Mouse (Mus musculus) retina, postnatal 7 days (tissue): ENCODE results near the gene Capns1.

Experiments used
- DNase-seq: peaks from one replicate; pipeline ENCODE4 v3.0.0-alpha.2; 2012; ENCODE audit warnings: low read depth, low spot score

Capns1 gene

GRCm38 (mm10) chr7:30176474-30176873 lies 22.1 kb downstream of the Capns1 start:
- no peak for DNase-seq

- no peak for DNase-seq
These were observed 28.2 kb downstream of the Capns1 start for GRCm38 (mm10) chr7:30170283-30170951.

GRCm38 (mm10) chr7:30169583-30170282 lies 28.9 kb downstream of the Capns1 start, which contains the start of gene Zfp146:
Gene Zfp146 (minus strand): TSS chr7:30169750.
- DNase-seq, result peak; percentile 91

- no peak for DNase-seq
These were observed 29.6 kb downstream of the Capns1 start for GRCm38 (mm10) chr7:30168914-30169582.

GRCm38 (mm10) chr7:30164745-30165144 lies 33.9 kb downstream of the Capns1 start:
- no peak for DNase-seq

- no peak for DNase-seq
These were observed 35.5 kb downstream of the Capns1 start for GRCm38 (mm10) chr7:30163113-30163512.

- DNase-seq, result no peak
These were observed 43.1 kb downstream of the Capns1 start for GRCm38 (mm10) chr7:30155507-30155906.

GRCm38 (mm10) chr7:30154040-30154439 lies 44.6 kb downstream of the Capns1 start:
- DNase-seq, result no peak

- no peak for DNase-seq
These were observed 51.6 kb downstream of the Capns1 start for GRCm38 (mm10) chr7:30147011-30147410.

- peak; percentile 82 for DNase-seq
These were observed 54.9 kb downstream of the Capns1 start for GRCm38 (mm10) chr7:30143555-30144209.

- no peak for DNase-seq
These were observed 55.4 kb downstream of the Capns1 start for GRCm38 (mm10) chr7:30143170-30143554.
